Mouse (Mus musculus) liver, embryonic 15.5 days (tissue): Measurements from ENCODE around the gene Epha6. TPM values are rescaled to one million over a fixed set of nuclear protein-coding genes. Genes with fewer than 3 reads are reported as not detected.
"Not testable (repeated sequence)": the region's sequence is repeated elsewhere in the genome, so short reads cannot be mapped to it uniquely, and the experiment has no call there.

ENCODE experiments used
- ATAC-seq: fragments of 200-750 bp; cut with Nextera tagmentation; 2 replicates; pipeline ENCODE4 v1.8.0; 2017; ENCODE audit warnings: moderate number of reproducible peaks, mild to moderate bottlenecking, moderate library complexity; ENCODE audit not compliant: insufficient read depth
- H3K27ac ChIP-seq: fragments of 300-500 bp; sonication (generic); replicated peaks from 2 replicates; pipeline ENCODE4 v1.5.1; 2015; ENCODE audit warnings: mild to moderate bottlenecking, inconsistent platforms
- H3K27me3 ChIP-seq: fragments of 300-500 bp; sonication (generic); 2 replicates; pipeline ENCODE4 v1.6.1; 2015; ENCODE audit warnings: mild to moderate bottlenecking, inconsistent platforms
- H3K36me3 ChIP-seq: fragments of 300-500 bp; sonication (generic); replicated peaks from 2 replicates; pipeline ENCODE4 v1.6.1; 2015; ENCODE audit warnings: moderate library complexity, mild to moderate bottlenecking, inconsistent platforms
- H3K4me1 ChIP-seq: fragments of 300-500 bp; sonication (generic); replicated peaks from 2 replicates; pipeline ENCODE4 v1.6.1; 2015; ENCODE audit warnings: inconsistent platforms
- H3K4me2 ChIP-seq: fragments of 300-500 bp; sonication (generic); 2 replicates; pipeline ENCODE4 v1.6.1; 2015; ENCODE audit warnings: moderate library complexity, mild to moderate bottlenecking, inconsistent platforms
- H3K4me3 ChIP-seq: fragments of 300-500 bp; sonication (generic); replicated peaks from 2 replicates; pipeline ENCODE4 v1.5.1; 2015; ENCODE audit warnings: mild to moderate bottlenecking, inconsistent platforms
- H3K9ac ChIP-seq: fragments of 300-500 bp; sonication (generic); 2 replicates; pipeline ENCODE4 v1.6.1; 2015; ENCODE audit warnings: moderate library complexity, mild to moderate bottlenecking, inconsistent platforms
- H3K9me3 ChIP-seq: fragments of 300-500 bp; sonication (generic); replicated peaks from 2 replicates; pipeline ENCODE4 v1.6.1; 2016; ENCODE audit warnings: inconsistent platforms
- WGBS: fragments of 180-500 bp; shearing (Covaris S2); methylation state at CpG from one replicate; pipeline ENCODE4 v1.1.7; 2015; ENCODE audit warnings: mixed read lengths; ENCODE audit not compliant: insufficient replicate concordance; 5-methylcytosine and 5-hydroxymethylcytosine counted together
- polyA plus RNA-seq: library from polyadenylated mRNA; unstranded; fragments of >200 nt; fragmentation: Nextera tagmentation; extraction: Ambion mirVana; gene quantifications from 2 replicates; pipeline ENCODE4 v1.2.1, GENCODE M21; 2015

Epha6 gene
- polyA plus RNA-seq, 1 experiment from 2014 or later, result not detected

DNA sequence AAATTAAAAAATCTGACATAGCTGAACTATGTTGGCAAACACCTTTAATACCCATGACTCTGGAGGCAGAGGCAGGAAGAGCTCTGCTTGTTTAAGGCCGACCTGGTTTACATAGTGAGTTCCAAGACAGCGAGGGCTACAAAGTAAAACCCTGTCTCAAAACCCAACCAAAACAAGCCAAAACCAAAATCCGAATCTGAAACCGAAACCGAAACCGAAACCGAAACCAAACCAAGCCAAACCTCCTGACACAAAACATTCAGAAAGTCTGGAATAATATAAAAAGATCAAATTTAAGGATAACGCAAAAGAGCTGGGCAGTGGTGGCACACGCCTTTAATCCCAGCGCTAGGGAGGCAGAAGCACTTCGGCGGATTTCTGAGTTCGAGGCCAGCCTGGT, 725.3 kb downstream of the Epha6 start:
- Histone ChIP-seq H3K36me3 (no peaks in the 10 kb centered on the region), H3K27me3 (no peaks in the 10 kb centered on the region), H3K4me3 (no peak overlapping the region), H3K4me2 (no peak overlapping the region), H3K4me1 (no peaks in the 10 kb centered on the region), H3K9ac (no peak overlapping the region), H3K27ac (no peak overlapping the region), H3K9me3 (no peaks in the 10 kb centered on the region)
- 77% methylated on average over 13 of the region's 13 CpGs for WGBS
- no peak for ATAC-seq

DNA sequence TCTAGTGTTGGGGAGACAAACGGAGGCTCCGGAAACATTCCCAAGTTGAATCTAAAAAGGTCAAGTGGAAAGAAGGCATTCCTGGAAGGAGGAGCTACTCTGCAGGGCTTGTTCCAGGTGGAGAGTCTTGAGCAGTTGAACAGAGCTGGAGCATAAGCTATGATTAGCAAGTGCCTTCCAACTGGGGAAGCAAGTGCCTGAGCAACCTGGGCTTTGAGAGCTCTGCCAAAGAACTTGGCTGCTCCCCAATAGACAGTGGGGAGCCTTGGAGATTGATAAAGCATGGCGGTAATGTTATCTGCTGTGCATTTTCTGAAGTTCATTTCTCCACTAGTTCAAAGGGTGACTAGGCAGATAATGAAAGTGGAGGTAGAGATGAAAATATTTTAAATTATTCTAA, 733.5 kb downstream of the Epha6 start:
- H3K4me3 ChIP-seq, result no peak overlapping the region
- no peaks in the 10 kb centered on the region for H3K9me3 ChIP-seq
- no peak overlapping the region for H3K9ac ChIP-seq
- no peak overlapping the region for H3K27ac ChIP-seq
- no peaks in the 10 kb centered on the region for H3K4me1 ChIP-seq
- WGBS, result 75% methylated on average over 3 of the region's 3 CpGs
- H3K27me3 ChIP-seq, result no peaks in the 10 kb centered on the region
- no peak overlapping the region for H3K4me2 ChIP-seq
- no peak for ATAC-seq
- no peaks in the 10 kb centered on the region for H3K36me3 ChIP-seq

DNA sequence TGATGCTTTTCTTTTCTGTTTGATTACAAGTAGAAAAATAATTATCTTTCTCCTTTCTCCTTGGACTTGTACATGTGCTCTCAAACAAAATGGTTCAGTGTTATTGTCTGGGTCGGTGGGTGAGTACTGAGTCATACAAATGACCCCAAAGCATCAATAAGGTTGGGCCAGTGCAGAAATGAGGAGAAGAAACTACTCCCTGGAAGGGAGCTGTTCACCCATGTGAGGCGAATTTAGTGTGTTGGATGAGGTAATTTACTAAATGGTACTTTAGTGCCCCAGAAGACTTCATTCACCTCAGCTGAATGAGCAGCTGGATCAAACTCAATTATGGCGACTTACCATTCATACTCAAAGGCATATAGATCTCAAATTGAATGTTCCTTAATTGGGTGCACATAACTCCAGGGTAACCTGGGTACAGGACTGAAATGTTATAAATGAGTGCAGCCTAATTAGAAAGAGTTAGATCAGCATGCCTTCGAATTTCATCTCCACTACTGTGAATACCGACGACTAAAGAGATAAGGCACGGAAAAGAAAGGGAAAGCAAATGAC, 751.1 kb downstream of the Epha6 start:
- no peak for ATAC-seq
- H3K4me2 ChIP-seq, result no peak overlapping the region
- no peak overlapping the region for H3K9ac ChIP-seq
- no peak overlapping the region for H3K4me3 ChIP-seq
- H3K27me3 ChIP-seq, result no peaks in the 10 kb centered on the region
- H3K36me3 ChIP-seq, result no peaks in the 10 kb centered on the region
- no peak overlapping the region for H3K27ac ChIP-seq
- WGBS, result 63% methylated on average over 7 of the region's 7 CpGs
- no peaks in the 10 kb centered on the region for H3K4me1 ChIP-seq
- H3K9me3 ChIP-seq, result no peaks in the 10 kb centered on the region

DNA sequence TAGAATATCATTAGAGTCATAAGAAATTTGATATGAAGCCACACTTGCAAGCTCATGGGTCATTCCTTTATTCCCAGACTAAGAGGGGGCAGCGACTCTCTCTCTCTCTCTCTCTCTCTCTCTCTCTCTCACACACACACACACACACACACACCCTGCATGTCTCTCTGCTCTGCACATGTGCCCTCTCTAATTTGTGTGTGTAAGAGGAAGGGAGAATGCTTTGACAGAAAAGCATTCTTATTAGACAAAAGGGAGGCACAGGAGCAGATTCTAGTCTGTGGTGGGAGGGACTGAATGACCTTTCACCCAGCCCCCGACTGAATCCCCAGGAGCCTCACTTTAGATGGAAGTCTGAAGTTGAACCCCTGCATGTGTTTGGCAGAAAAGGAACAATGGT, 752.6 kb downstream of the Epha6 start:
- ATAC-seq, result no peak
- Histone ChIP-seq H3K9ac (no peak overlapping the region), H3K27me3 (no peaks in the 10 kb centered on the region), H3K4me1 (no peaks in the 10 kb centered on the region), H3K4me2 (no peak overlapping the region), H3K27ac (no peak overlapping the region), H3K4me3 (no peak overlapping the region), H3K9me3 (no peaks in the 10 kb centered on the region), H3K36me3 (no peaks in the 10 kb centered on the region)
- WGBS, result 50% methylated on average over 2 of the region's 2 CpGs

- Histone ChIP-seq H3K9ac (no peak overlapping the region), H3K36me3 (no peaks in the 10 kb centered on the region)
These were observed 758.8 kb downstream of the Epha6 start for GRCm38 (mm10) chr16:59846574-59846973.

DNA sequence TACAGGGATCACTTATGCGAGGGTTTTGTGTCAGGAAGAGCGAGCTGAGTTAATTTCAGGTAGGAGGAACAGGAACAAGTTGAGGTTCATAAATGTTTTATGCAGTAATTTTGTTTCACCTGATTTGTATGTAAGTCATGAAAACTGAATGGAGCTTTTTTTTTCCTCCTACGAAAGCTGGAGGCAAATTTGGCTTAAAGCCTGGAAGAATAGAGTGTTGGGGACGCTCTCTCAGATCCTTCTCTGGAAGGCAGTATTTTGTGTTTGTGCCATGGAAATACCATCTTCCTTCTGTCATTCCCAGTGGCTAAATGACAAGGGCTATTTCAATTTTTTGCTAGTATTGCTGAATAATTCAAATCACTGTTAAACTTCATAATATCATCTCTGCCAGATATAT, 768.6 kb downstream of the Epha6 start:
- Histone ChIP-seq H3K36me3 (no peaks in the 10 kb centered on the region), H3K27me3 (no peaks in the 10 kb centered on the region), H3K4me1 (no peaks in the 10 kb centered on the region), H3K4me3 (no peak overlapping the region), H3K9ac (no peak overlapping the region), H3K4me2 (no peak overlapping the region), H3K27ac (no peak overlapping the region), H3K9me3 (no peaks in the 10 kb centered on the region)
- ATAC-seq, result no peak
- WGBS, result 60% methylated on average over 4 of the region's 4 CpGs

More at GRCm38 (mm10) chr16:59846574-59846973, 758.8 kb downstream of the Epha6 start:
- H3K27ac ChIP-seq, result no peak overlapping the region
- WGBS, result 16% methylated on average over 3 of the region's 3 CpGs
- no peak for ATAC-seq
- H3K9me3 ChIP-seq, result no peaks in the 10 kb centered on the region
- H3K4me3 ChIP-seq, result no peak overlapping the region
- H3K27me3 ChIP-seq, result no peaks in the 10 kb centered on the region
- no peak overlapping the region for H3K4me2 ChIP-seq
- H3K4me1 ChIP-seq, result no peaks in the 10 kb centered on the region

DNA sequence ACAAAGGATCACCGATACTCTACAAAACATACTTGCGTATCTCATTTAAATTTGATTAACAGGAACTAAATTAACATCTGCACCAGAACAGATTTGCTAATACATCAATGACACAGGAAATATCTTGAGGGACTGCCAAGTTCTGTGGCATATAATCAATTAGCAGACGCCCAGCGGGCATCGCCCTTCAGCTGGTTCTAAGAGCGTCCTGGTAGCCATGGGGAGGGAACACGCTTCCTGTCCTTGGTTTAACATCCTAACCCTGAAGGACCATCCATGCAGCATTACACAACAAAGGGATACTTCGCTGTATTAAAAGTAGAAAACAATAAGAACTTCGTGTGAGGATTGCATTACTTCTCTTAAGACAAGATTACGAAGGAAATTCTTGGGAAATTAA, 769.0 kb downstream of the Epha6 start:
- H3K9me3 ChIP-seq, result no peaks in the 10 kb centered on the region
- H3K27me3 ChIP-seq, result no peaks in the 10 kb centered on the region
- no peak for ATAC-seq
- H3K4me1 ChIP-seq, result no peaks in the 10 kb centered on the region
- H3K4me2 ChIP-seq, result no peak overlapping the region
- H3K27ac ChIP-seq, result no peak overlapping the region
- no peak overlapping the region for H3K4me3 ChIP-seq
- no peaks in the 10 kb centered on the region for H3K36me3 ChIP-seq
- WGBS, result 69% methylated on average over 10 of the region's 10 CpGs
- no peak overlapping the region for H3K9ac ChIP-seq

- Histone ChIP-seq H3K9ac (no peak overlapping the region), H3K27me3 (no peaks in the 10 kb centered on the region), H3K4me3 (no peak overlapping the region), H3K27ac (no peak overlapping the region), H3K9me3 (no peaks in the 10 kb centered on the region), H3K4me1 (no peaks in the 10 kb centered on the region), H3K4me2 (no peak overlapping the region), H3K36me3 (no peaks in the 10 kb centered on the region)
- WGBS, result 59% methylated on average over 5 of the region's 5 CpGs
- ATAC-seq, result no peak
These were observed 772.9 kb downstream of the Epha6 start for GRCm38 (mm10) chr16:59832468-59832867.

- Histone ChIP-seq H3K4me1 (no peaks in the 10 kb centered on the region), H3K36me3 (no peaks in the 10 kb centered on the region), H3K4me2 (no peak overlapping the region), H3K27ac (no peak overlapping the region), H3K27me3 (no peaks in the 10 kb centered on the region), H3K4me3 (no peak overlapping the region), H3K9ac (no peak overlapping the region), H3K9me3 (no peaks in the 10 kb centered on the region)
- WGBS, result 74% methylated on average over 13 of the region's 13 CpGs
- ATAC-seq, result no peak
These were observed 775.7 kb downstream of the Epha6 start for GRCm38 (mm10) chr16:59829655-59830054.

- H3K4me2 ChIP-seq, H3K4me1 ChIP-seq, H3K36me3 ChIP-seq, H3K9ac ChIP-seq, H3K27ac ChIP-seq, H3K27me3 ChIP-seq, H3K9me3 ChIP-seq, H3K4me3 ChIP-seq, ATAC-seq: not testable (repeated sequence)
- 40% methylated on average over 4 of the region's 4 CpGs for WGBS
These were observed 805.5 kb downstream of the Epha6 start for GRCm38 (mm10) chr16:59799790-59800189.

DNA sequence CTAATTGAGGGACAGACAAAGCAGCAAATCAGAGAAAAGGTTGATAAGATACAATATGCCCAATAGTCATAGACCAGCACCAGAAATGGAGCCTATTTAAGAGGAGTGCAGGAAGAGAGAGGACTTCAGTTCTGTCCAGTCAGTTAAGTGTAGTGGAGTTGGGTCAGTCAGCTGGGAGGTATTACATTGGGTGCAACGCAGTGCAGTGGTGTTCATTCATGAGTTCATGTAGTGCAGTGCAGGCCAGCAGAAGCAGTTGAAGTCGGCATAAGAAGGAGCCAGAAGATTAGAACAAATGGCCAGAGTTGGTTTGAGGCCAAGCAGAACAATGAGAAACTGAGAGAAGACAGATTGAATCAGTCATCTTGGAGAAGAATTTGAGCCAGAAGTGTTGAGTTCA, 833.0 kb downstream of the Epha6 start:
- no peak overlapping the region for H3K4me2 ChIP-seq
- H3K9me3 ChIP-seq, result no peaks in the 10 kb centered on the region
- H3K36me3 ChIP-seq, result no peaks in the 10 kb centered on the region
- H3K9ac ChIP-seq, result no peak overlapping the region
- no peak overlapping the region for H3K27ac ChIP-seq
- no peaks in the 10 kb centered on the region for H3K27me3 ChIP-seq
- WGBS, result 46% methylated on average over 2 of the region's 2 CpGs
- H3K4me3 ChIP-seq, result no peak overlapping the region
- no peaks in the 10 kb centered on the region for H3K4me1 ChIP-seq
- ATAC-seq, result no peak

DNA sequence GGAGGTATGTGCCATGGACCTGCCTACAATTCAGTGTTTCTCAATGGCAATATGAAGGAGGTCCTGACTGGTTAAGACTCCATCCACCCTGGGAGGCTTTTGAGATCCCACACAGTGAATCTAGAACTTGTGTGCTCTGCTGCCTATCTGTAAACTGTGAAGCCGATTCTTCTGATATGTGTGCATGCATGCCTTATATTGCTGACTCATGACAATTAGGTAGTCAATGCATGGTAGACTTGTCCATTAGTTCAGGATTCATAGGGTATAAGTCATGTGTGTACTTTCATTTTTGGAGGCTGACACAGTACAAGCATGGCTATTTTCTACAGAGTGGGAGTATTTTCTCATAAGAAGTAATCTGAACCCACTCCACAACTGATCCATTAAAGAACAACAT, 834.9 kb downstream of the Epha6 start:
- no peak for ATAC-seq
- H3K4me2 ChIP-seq, result no peak overlapping the region
- H3K36me3 ChIP-seq, result no peaks in the 10 kb centered on the region
- H3K9me3 ChIP-seq, result no peaks in the 10 kb centered on the region
- no peaks in the 10 kb centered on the region for H3K27me3 ChIP-seq
- no peaks in the 10 kb centered on the region for H3K4me1 ChIP-seq
- 73% methylated on average over 1 of the region's 1 CpGs for WGBS
- no peak overlapping the region for H3K4me3 ChIP-seq
- no peak overlapping the region for H3K27ac ChIP-seq
- H3K9ac ChIP-seq, result no peak overlapping the region
